Mouse (Mus musculus) stomach, postnatal 0 days (tissue): ENCODE results near the gene Gpatch2l. TPM values are rescaled to one million over a fixed set of nuclear protein-coding genes. Genes with fewer than 3 reads are reported as not detected.

ENCODE experiments used
- ATAC-seq: fragments of 200-750 bp; cut with Nextera tagmentation; 2 replicates; pipeline ENCODE4 v1.8.0; 2017; ENCODE audit not compliant: low FRiP score, low TSS enrichment
- DNase-seq: peaks from one replicate; pipeline ENCODE4 v3.0.0-alpha.2; 2016; ENCODE audit warnings: low spot score
- H3K27ac ChIP-seq: fragments of 300-500 bp; sonication (generic); replicated peaks from 2 replicates; pipeline ENCODE4 v1.5.1; 2014; ENCODE audit warnings: mild to moderate bottlenecking, control low read depth
- H3K27me3 ChIP-seq: fragments of 300-500 bp; sonication (generic); 2 replicates; pipeline ENCODE4 v1.6.1; 2014; ENCODE audit warnings: low read length; ENCODE audit not compliant: control insufficient read depth, insufficient read depth
- H3K36me3 ChIP-seq: fragments of 300-500 bp; sonication (generic); 2 replicates; pipeline ENCODE4 v1.6.1; 2014; ENCODE audit warnings: low read length, mixed read lengths; ENCODE audit not compliant: control insufficient read depth, insufficient read depth
- H3K4me1 ChIP-seq: fragments of 300-500 bp; sonication (generic); replicated peaks from 2 replicates; pipeline ENCODE4 v1.6.1; 2014; ENCODE audit warnings: antibody characterized with exemption; ENCODE audit not compliant: control insufficient read depth, insufficient read depth
- H3K4me2 ChIP-seq: fragments of 300-500 bp; sonication (generic); replicated peaks from 2 replicates; pipeline ENCODE4 v1.6.1; 2014; ENCODE audit warnings: low read depth, mild to moderate bottlenecking, control low read depth, moderate library complexity
- H3K4me3 ChIP-seq: fragments of 300-500 bp; sonication (generic); 2 replicates; pipeline ENCODE4 v1.5.1; 2014; ENCODE audit warnings: low read depth, low read length, control low read depth
- H3K9ac ChIP-seq: fragments of 300-500 bp; sonication (generic); 2 replicates; pipeline ENCODE4 v1.6.1; 2014; ENCODE audit warnings: mild to moderate bottlenecking, low read length, control low read depth, mixed read lengths
- H3K9me3 ChIP-seq: fragments of 300-500 bp; sonication (generic); 2 replicates; pipeline ENCODE4 v1.6.1; 2016; ENCODE audit warnings: low read length; ENCODE audit not compliant: control insufficient read depth
- CTCF ChIP-seq: IDR thresholded peaks from 2 replicates; pipeline ENCODE4 v1.5.1; 2016; ENCODE audit warnings: antibody characterized with exemption, low read depth, mild to moderate bottlenecking, moderate library complexity
- EP300 ChIP-seq: optimal IDR thresholded peaks from 2 replicates; pipeline ENCODE3; 2016; ENCODE audit warnings: antibody characterized with exemption
- WGBS: fragments of 180-500 bp; shearing (Covaris S2); extraction: QIAGEN DNeasy Blood & Tissue Kit; methylation state at CpG from one replicate; pipeline ENCODE4 v1.1.7; 2014; 5-methylcytosine and 5-hydroxymethylcytosine counted together
- polyA plus RNA-seq: library from polyadenylated mRNA; unstranded; fragments of >200 nt; fragmentation: Nextera tagmentation; extraction: Ambion mirVana; gene quantifications from 2 replicates; pipeline ENCODE4 v1.2.1, GENCODE M21; 2015

The Gpatch2l gene
- polyA plus RNA-seq, result 6.8 and 7.9 TPM in 2 replicates

DNA sequence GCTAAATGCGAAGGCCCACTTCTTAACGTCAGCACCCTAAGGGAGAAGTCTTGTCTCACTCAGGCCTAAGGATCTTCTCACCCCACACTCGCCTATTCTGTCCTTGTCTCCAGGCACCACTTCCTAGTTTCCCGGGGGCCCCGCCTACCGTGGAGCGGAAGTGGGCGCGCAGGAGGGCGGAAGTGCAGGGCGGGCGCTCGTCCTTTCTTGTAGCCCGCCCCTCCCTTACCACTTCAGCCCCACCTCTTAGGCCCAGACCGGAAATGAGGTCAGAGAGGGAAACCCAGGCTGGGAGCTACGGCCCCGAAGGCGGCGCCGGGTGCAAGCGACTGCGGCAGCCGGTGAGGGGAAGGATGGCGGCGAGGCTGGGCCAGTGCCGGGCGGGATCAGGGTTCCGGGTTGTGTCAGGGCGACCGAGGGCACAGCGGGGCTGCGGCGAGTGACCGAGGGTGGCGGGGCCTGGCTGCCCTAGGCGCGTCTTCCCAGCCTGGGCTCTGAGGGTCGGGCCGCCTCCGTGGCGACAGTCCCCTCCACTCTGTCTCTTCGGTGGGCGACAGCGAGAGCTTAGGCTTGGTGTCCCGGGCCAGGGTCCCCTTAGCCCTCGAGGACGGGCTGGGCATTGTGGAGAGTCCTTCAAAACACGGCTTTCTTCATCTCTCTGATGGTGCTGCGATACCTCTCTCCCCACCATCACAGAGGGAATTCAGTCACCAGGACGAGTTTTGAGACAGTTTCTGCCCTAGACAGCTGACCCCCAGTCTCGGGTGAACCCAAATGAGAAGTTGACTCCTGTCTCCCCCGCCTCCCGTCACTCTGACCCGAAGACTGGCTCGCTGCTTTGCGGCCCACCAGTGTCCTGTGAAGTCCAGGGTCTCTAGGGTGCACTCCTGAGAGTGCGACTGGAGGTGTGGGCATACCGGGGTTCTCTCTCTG, at the start of gene Gpatch2l:
Gene Gpatch2l, plus strand, starts transcription at position 255 of the 933 bp plus-strand sequence.
- TF ChIP-seq EP300, result no peak
- TF ChIP-seq CTCF, result peak; percentile 30
- Histone ChIP-seq H3K9me3 (no peaks in the 10 kb centered on the region), H3K9ac (peak within 1 kb of the TSS; percentile 89), H3K4me1 (peaks cover 3% of the 10 kb centered on the region), H3K36me3 (no peaks in the 10 kb centered on the region), H3K4me2 (peak within 1 kb of the TSS; percentile 91), H3K27me3 (no peaks in the 10 kb centered on the region), H3K4me3 (peak within 1 kb of the TSS; percentile 75), H3K27ac (peak within 1 kb of the TSS; percentile 82)
- ATAC-seq (peak; percentile 99), DNase-seq (peak; percentile 97)
- WGBS, result under 1% methylated on average over 57 of the region's 58 CpGs

DNA sequence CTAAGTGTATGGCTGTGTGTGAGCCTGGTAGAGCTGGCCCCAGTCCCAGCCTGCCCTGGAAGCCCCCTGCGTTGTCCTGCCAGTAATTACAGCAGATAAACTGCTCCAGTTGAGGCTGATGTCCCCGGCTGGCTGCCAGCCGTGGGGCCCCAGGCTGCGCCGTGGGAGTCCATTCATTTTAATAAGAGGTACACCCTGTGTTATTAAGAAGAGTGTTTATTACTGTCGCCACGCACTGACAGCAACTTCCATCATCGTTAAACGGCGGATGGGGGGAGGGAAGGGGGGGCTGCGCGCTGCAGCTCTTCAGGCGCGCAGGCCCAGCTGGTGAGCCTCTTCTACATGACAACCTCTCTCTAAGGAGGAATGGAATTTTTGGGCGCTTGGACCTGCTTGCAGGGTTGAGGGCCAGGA, 49.6 kb upstream of the Gpatch2l start:
- no peak for DNase-seq
- no peak overlapping the region for H3K4me3 ChIP-seq
- no peak overlapping the region for H3K4me2 ChIP-seq
- no peak overlapping the region for H3K9ac ChIP-seq
- H3K36me3 ChIP-seq, result no peaks in the 10 kb centered on the region
- TF ChIP-seq EP300 (no peak), CTCF (no peak)
- peak; percentile 12; the same call in 1 of the 2 replicates for ATAC-seq
- H3K27ac ChIP-seq, result no peak overlapping the region
- H3K27me3 ChIP-seq, result no peaks in the 10 kb centered on the region
- no peaks in the 10 kb centered on the region for H3K9me3 ChIP-seq
- WGBS, result 39% methylated on average over 15 of the region's 15 CpGs
- H3K4me1 ChIP-seq, result no peaks in the 10 kb centered on the region

GRCm38 (mm10) chr12:86196944-86197343, 44.7 kb upstream of the Gpatch2l start:
- 84% methylated on average over 7 of the region's 7 CpGs for WGBS
- Histone ChIP-seq H3K4me2 (no peak overlapping the region), H3K4me3 (no peak overlapping the region), H3K9ac (no peak overlapping the region), H3K27me3 (no peaks in the 10 kb centered on the region), H3K27ac (no peak overlapping the region), H3K9me3 (no peaks in the 10 kb centered on the region), H3K36me3 (no peaks in the 10 kb centered on the region), H3K4me1 (no peaks in the 10 kb centered on the region)
- ATAC-seq (no peak), DNase-seq (no peak)
- TF ChIP-seq CTCF (no peak), EP300 (no peak)

GRCm38 (mm10) chr12:86203443-86204057, 38.1 kb upstream of the Gpatch2l start:
- Histone ChIP-seq H3K4me3 (no peak overlapping the region), H3K9me3 (no peaks in the 10 kb centered on the region), H3K27me3 (no peaks in the 10 kb centered on the region), H3K36me3 (no peaks in the 10 kb centered on the region), H3K4me2 (no peak overlapping the region), H3K4me1 (no peaks in the 10 kb centered on the region), H3K27ac (no peak overlapping the region), H3K9ac (no peak overlapping the region)
- ATAC-seq (no peak), DNase-seq (no peak)
- 18% methylated on average over 8 of the region's 8 CpGs for WGBS
- TF ChIP-seq EP300 (no peak), CTCF (no peak)

DNA sequence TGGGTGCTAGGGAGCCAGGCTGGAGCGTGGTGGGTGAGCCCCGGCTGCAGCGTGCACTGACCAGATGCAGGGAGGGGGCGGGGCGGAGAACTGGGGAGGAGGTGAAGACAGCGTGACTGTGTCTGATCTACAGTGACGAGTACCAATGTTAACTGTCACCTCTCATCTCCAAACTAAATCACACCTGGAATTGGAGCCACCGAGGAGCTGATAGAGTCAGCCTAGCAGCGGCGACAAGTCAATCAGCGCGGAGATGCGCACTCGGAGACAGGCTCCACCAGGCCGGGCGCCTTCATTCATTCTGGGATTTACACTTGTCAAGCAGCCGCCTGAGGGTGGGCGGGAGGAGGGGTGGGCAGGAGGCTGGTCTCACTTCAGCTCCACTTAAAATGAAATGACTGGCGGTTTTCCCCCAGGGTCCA, 30.5 kb upstream of the Gpatch2l start:
- ATAC-seq, result no peak
- Histone ChIP-seq H3K36me3 (no peaks in the 10 kb centered on the region), H3K9ac (no peak overlapping the region), H3K4me3 (no peak overlapping the region), H3K4me1 (no peaks in the 10 kb centered on the region), H3K9me3 (no peaks in the 10 kb centered on the region), H3K27me3 (peaks cover 6% of the 10 kb centered on the region; the same call in 1 of the 2 replicates), H3K27ac (no peak overlapping the region), H3K4me2 (no peak overlapping the region)
- WGBS, result under 1% methylated on average over 19 of the region's 19 CpGs
- no peak for TF ChIP-seq CTCF
- TF ChIP-seq EP300, result no peak
- DNase-seq, result no peak
